Mouse (Mus musculus): ENCODE results near the gene Card19. TPM values are rescaled to one million over a fixed set of nuclear protein-coding genes. Genes with fewer than 3 reads are reported as not detected.

Gene Card19
- total RNA-seq, 2 experiments from 2014 or later: 103 to 108 TPM

- DNase-seq: no peak
Measured at GRCm38 (mm10) chr13:49192156-49192855, 23.5 kb downstream of the Card19 start.

- no peak for DNase-seq
Measured at GRCm38 (mm10) chr13:49191673-49192035, 24.2 kb downstream of the Card19 start.

DNA sequence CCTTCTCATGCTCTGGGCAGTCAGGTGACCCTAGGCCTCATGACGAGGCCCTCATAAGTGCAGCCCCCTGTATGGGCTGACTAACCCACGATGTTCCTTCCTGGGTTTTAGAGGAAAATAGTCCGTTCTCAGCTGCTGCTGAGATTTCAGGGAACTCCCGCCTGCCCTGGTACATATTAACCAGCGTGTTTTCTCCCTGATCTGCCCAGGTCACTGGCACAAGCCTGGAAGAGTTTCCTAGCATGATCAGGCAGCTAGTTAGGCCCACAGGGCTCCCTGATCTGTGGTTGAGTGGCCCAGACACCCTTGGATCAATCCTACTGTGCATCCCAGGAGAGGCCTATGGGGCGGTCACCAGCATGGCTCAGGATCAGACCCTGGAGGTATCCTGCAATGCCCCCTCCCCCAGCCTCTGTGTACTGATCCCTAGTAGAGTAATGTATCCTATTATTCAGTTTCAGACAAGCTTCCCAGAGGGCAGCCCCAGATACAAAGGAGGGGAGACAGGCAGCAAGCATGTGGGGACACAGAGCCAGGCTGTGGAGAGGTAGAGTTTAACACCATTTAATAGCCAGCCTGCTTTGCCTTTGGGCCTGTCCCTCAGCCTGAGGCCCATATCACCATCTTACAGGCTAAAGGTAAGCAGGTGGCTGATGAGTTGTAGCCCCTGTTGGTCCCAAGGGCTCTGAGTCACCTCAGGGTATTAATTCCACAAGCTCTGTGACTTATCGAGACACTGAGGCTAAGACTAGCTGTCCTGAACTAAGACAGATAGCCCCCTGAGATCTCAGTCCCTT lies 24.8 kb downstream of the Card19 start:
- DNase-seq: no peak

GRCm38 (mm10) chr13:49189970-49190870 lies 25.6 kb downstream of the Card19 start:
- DNase-seq: peak; percentile 64

GRCm38 (mm10) chr13:49188966-49189360 lies 26.9 kb downstream of the Card19 start:
- DNase-seq: no peak

DNA sequence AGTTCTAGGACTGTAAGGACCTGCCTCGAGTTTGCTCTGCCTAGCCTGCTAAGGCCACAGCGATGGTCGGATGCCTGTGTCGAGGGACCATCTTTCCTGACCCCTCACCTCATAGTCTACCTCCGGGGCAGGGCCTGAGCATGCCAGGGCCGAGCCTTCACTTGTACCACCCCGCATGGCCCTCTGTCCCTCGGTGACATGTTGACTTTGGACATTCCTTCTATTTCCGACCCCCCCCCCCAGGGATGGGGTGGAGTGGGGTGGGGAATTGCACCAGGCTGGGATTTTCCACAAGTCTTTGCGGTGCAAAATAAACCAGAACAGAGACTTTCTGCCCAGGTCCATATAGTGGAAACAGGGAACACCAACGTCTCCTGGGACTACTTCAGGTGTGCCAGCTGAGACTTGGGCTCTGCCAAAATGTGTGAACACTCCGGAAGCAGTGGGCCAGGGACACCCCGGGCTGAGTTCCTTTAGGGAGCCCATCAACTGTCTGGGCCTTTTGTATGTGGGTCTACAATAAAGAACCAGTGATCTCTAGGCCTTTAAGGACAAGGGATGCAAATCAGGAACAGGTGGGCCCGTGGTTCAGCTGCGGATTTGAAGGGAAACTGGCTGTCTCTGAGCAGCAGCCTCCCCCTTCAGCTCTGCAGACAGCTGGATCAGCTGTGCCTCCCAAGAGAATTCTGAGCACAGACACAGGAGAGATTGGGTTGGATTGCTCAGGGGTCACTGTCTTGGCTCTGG lies 27.4 kb downstream of the Card19 start:
- no peak for DNase-seq

DNA sequence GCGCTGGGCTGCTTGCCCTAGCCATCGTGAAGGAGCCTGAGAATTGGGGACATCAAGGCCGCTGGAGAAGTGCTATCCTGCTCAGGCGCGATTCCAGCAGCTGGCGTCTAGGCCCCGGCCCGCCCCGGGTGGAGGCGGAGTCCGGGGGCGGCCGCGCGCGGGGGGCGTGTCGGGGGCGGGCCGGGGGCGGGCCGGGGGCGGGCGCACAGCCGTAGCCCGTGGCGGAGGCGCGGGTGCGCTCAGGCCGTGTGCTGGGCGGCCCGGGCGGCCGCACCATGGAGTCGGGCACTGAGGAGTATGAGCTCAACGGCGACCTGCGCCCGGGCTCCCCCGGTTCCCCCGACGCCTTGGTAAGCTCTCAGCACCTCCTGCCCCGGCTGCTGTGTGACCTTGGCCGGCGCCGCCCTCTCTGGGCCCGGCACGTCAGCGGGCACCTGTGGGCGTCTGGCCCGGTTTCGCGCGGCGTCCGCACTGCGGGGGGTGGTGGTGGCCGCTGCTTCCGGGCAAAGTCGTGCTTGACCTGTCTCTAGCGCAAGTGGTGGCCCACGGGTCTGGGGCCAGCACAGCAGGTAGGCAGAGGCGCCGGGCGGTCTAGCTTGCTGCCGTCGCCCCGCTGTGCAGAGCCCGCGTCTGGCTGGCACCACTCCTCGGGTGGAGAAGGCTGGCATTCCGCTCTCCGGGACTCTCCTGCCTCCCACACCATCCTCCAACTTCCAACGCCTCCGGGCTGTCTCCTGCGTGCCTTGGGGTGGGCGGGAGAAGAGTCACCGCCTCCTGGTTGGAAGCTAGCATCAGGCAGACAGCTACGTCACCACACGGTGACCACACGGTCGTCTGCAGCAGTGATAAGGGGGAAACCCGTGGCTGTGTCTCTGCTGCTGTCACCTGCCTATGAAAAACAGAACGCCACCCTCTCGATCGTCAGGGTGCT lies 28.3 kb downstream of the Card19 start, which contains the start of gene Ninj1:
Ninj1 (plus strand) TSS at position 198 of the 931 bp plus-strand sequence.
- peak; percentile 90 for DNase-seq

- no peak for DNase-seq
Measured at GRCm38 (mm10) chr13:49186798-49187287, 29.0 kb downstream of the Card19 start.

DNA sequence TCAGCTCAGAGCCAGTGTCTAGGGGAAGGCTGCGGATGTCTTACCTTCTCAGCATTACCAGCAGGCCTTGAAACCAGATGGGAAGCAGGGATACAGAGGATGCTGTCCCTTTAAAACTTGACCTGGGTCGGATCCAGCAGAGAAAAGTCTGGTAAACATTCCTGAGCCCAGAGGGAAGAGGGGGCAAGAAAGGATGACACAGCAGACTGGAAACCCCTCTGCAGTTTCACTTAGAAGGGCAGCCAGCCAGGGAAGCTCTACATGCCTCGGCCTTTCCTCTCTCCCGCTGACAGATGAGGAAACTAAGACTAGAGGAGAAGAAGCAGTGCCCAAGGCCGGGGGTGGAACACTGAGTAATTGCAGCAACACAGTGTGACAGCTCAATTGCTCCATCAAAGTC lies 32.2 kb downstream of the Card19 start:
- DNase-seq: no peak

DNA sequence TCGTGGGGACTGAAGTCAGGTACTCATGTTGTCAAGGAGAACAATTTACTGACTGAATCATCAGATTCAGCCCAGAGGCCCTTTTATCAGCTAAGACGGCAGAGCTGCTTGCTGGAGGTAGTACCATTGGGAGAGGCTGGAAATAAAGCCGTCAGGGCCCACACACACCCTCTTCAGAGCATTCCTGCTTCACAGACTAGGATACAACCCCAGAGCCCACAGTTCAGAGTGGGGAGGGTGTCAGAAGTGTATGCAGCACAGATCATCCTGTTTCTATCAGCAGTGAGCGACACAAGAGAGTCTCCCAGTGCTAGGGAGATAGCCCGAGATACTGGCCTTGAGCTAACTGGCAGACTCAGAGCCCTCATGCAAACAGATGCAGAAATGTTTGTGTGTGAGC lies 32.7 kb downstream of the Card19 start:
- DNase-seq: no peak

DNA sequence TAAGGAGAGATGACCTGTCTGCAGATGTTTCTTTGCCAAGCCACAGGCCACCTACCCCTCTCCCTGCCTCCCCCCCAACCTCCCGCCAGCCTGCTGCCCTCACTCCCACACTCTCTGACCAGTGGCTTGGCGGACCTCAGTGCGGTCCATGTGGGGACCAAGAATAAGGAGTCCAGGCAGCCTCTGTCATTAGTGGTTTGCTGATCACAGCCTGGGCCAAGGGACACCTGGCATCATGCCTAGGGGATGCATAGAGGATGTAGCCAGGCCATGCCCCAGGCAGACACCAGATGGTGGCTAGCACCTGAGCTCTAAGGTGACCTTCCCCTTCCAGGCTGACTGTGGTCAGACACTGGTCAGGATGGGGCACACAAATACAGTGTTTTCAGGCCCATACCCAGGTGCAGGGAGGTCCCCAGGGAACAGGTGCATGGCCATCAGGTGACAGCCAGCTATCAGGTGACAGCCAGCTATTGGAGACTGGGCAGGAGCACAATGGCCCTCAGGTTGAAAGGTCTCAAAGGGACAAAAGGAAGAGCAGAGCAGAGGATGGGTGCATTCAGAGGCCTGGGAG lies 34.3 kb downstream of the Card19 start:
- DNase-seq: no peak

GRCm38 (mm10) chr13:49180691-49181090 lies 35.1 kb downstream of the Card19 start:
- DNase-seq: no peak

DNA sequence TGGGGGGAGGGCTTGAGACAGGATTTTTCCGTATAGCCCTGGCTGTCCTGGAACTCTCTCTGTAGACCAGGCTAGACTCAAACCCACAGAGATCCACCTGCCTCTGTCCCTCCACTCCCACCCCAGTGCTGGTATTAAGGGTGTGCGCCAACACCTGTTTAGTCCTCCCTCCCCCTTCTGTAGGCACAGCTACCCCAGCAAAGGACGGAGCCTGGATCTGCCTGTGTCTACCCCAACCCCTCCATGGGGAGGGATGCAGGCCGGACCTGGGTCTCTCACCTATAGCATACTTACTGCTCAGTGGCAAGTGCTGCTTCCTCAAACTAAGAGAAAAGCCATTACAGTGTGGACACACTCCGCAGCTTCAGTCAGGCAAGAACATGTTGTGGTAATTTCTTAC lies 35.6 kb downstream of the Card19 start:
- no peak for DNase-seq

GRCm38 (mm10) chr13:49178839-49179585 lies 36.8 kb downstream of the Card19 start:
- DNase-seq: peak; percentile 91

DNA sequence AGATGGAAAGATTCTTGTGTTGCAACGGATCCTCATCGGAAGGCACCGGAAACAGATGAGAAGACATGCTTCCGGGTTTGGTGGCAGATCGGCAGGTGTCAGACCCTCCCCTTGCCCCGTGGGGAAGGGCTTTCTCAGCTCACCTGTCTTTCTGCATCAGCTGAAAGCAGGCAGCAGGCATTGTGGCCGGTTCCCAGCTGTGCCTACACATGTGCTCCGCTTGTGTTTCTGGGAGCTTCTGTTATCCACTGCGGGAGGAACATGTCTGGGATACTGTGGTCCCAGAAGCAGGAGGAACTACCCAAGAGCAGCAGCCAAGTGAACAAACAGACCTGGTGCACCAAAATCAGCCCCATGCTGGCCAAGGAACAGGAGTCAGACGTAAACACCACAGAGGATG lies 40.3 kb downstream of the Card19 start:
- DNase-seq: no peak

DNA sequence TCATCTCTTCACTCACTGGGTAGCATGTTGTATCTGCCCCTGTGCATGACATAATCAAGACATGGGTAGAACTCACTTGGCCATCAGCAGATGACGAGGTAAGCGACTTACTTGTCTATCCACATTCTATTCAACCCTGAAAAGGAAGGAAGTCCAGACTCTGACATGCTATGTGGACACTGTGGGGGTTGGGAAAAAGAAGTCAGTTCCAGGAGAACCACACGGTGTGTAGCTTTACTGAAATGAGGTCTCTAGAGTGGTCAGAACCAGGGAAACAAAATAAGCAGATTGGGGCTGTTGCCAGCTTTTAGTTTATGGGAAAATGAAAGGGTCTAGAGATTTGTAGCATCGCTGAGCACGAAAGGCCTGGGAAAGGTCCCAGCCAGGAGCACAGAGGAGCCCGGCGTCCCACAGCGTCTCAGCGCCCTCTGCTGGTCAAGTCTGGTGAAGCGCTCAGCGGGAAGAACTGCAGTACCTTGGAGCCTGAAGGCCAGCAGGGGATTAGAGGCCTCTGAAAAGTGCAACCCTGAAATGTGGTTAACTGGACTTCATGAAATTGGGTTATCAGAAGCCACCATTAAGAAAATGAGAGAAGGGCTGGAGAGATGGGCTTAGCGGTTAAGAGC lies 42.8 kb downstream of the Card19 start:
- peak; percentile 97 for DNase-seq

- no peak for DNase-seq
Measured at GRCm38 (mm10) chr13:49172335-49172734, 43.5 kb downstream of the Card19 start.

GRCm38 (mm10) chr13:49171729-49172128 lies 44.1 kb downstream of the Card19 start:
- no peak for DNase-seq

- no peak for DNase-seq
Measured at GRCm38 (mm10) chr13:49170623-49171022, 45.2 kb downstream of the Card19 start.
